Mouse (Mus musculus) testis, postnatal 14 days (tissue): ENCODE results near the gene Aldh9a1.
"Not testable (repeated sequence)": the region's sequence is repeated elsewhere in the genome, so short reads cannot be mapped to it uniquely, and the experiment has no call there.

Experiments
- DNase-seq: peaks from one replicate; pipeline ENCODE4 v3.0.0; 2021; ENCODE audit warnings: low spot score

The Aldh9a1 gene

DNA sequence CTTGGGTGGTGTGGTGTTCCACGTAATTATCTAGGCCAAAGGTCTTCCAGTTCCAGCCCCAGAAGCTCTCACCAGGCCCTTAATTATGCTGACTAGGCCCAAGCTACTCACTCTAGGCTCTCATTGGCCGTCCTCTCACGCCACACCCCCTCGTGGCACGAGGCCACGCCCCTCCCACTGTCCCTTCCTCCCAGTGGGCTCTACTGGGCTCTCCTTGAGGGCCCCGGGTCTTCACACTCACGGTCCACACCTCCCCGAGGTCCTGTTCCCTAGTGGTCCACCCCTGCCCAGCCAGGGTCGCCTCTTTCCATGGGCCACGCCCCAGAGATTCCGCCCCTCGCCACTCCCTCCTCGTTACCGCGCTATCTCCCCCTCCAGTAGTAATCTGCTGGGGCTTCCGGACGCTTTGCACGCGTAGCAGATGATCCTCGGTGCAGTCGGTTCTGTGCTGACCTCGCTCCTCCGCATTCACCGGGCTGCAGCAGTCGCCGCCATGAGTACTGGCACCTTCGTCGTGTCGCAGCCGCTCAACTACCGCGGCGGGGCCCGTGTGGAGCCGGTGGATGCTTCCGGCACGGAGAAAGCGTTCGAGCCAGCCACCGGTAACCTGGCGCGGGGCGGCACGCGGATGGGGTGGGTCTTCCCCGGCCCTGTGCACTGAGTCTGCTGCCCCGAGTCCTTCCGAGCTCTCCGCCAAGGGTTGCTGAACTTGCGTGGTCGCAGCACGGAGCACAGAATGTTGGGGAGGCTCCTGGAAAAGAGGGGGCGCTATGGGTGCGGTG, at the start of gene Aldh9a1:
Gene Aldh9a1 (plus strand): TSS at position 177 of the 782 bp plus-strand sequence.
- DNase-seq, result peak; percentile 93

DNA sequence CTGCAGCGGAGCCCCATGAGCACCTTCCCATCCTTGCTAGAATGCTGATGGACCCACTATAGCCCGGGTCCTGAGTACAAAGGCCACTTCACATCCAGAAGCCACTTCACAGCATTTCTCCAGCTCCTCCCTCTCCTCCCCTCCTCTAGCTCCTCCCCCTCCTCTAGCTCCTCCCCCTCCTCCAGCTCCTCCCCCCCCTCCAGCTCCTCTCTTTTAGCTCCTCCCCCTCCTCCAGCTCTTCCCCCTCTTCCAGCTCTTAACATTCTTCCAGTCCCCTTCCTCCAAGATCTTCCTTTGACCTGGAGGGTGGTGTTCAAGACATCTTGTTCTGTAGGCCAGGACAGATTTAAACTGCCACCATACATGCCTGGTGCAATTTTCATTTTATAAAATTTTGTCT, 49.7 kb upstream of the Aldh9a1 start:
- no peak for DNase-seq

DNA sequence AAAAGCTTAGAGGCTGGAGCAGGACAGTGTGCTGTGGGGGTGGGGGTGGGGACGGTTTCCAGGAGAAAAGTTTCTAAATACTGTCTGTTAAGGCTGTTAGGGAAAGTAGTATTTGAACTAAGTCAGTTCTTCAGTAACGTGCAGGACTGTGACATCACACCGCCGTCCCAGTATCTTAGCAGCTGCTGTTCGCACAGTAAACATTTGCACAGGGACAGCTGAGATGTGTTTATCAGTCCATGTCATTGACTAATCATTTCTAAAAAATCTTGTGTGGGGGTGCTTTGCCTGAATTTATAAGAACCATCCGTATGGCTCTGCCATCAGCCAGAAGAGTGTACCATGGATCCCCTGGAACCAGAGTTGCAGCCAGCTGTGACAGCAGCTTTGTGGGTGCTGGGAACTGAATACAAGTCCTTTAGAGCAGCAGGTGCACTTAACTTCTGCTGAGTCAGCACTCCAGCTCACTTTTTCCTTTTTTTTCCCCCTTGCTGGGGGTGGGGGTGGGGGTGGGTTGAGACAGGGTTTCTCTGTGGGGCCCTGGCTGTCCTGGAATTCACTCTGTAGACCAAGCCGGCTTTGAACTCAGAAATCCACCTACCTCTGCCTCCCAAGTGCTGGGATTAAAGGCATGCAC, 44.2 kb upstream of the Aldh9a1 start:
- DNase-seq, result no peak

DNA sequence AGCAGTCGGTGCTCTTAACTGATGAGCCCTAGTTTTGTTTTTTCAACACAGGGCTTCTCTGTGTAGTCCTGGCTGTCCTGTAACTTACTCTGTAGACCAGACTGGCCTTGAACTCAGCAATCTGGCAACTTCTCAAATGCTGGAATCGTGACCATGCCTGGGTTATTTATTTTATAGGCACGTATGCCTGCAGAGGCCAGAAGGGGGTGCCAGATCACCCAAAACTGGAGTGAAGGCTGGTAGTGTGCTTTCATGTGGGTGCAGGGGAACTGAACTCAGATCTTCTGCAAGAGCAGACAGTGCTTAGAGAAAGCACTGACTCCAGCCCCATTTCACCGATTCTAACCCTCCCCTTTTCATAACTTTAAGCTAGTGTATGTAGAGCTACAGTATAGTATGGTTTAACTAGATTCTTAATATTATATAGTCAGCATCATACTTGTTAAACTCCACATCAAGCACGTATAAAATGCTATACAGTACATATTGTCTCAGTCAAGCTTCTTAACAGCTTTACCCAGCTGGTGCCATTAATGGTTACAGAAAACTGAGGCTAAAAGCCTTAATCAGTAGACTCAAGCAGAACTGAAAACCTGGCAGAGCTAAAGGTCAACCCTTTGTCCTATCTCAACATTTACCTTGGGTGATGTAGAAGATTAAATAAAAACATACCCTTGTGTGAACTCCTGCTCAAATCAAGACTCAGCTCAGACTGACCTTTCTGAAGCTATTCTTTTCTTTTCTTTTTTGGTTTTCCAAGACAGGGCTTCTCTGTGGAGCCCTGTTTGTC, 43.1 kb upstream of the Aldh9a1 start:
- peak; percentile 44 for DNase-seq

DNA sequence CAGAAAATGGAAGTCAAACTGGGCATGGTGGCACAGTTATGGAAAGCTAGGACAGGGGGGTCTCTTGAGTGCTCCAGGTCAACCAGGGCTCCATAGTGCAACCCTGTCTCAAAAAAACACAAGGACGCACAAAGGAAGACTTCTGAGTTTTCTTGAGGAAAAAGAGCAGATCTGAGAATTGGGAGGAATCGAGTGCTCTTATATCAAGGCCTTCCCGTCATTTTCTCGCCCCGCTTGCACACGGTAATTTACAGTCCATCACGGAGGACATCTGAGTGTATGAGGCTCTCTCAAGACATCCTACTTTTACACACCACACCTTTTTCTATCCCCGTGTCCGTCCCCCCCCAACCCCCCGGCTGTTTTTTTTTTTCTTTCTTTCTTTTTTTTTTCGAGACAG, 42.1 kb upstream of the Aldh9a1 start:
- DNase-seq, result no peak

DNA sequence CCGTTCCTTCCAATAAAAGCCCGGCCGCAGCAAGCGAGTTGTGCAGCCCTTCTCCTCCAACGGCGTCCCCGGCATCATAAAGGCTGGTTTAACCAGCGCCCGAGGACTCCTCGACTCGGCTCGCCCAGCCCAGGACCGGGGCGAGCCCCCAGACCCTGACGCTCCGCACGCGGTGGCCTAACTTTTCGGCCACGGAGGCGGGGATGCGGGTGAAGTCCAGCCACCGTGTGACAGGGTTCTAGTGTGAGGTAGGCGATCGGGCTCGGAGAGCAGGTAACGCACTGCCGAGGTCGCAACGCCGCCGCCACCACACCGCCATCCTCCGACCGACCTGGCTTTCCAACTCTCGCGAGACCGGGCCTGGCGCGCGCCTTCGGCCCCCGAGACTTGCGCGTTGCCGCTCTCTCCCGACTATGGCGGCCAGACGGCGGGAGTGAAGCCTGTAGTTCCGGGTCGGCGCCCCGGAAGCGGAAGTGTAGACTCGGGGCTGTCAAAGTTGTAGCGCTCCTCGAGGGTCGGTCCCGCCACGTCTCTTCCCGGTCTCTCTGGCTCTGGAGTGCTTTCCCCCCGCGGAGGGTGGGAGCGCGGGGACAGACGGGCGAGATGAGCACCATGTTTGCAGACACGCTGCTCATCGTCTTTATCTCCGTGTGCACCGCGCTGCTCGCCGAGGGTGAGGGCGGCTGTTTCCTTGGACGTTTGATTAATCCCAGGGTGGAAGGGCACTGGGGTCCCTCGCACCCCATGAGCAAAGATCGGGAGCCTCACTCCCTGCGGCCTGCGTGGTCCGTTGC, 41.3 kb upstream of the Aldh9a1 start, which contains the start of gene Tmco1:
Gene Tmco1 (plus strand): TSS at position 118 of the 794 bp plus-strand sequence.
- DNase-seq, result peak; percentile 97

DNA sequence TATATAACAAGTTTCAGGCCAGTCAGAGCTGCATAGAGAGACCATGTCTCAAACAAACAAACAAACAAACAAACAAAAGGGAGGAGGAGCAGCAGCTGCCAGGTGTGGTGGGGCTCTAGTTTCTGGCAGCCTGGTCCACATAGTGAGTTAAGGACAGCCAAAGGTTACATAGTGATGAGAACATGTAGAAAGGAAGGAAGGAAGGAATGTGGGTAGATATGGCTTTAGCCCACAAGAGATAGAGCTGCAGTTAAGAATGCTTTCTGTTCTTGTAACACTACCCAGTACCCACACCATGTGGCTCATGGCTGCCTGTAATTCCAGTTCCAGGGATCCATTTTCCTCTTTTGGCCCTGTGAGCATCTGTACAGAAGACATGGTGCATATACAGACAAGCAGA, 37.4 kb upstream of the Aldh9a1 start:
- DNase-seq, result no peak

DNA sequence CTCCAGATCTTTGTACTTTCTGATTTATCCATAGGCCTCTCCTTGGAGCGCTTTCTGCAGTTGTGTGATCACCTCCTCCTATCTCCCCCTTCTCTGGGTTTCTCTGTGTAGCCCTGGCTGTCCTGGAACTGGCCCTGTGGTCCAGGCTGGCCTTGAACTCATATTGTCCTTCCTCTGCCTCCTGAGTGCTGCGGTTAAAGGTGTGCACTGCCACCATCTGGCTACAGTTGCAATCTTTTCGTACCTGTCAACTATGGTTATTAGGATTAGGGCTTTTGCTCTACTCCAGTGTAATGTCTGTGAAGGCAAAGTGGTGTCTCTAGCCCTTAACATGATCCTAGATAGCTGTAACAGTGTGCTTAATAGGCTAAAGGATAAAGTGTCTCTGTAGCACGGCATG, 36.6 kb upstream of the Aldh9a1 start:
- no peak for DNase-seq

DNA sequence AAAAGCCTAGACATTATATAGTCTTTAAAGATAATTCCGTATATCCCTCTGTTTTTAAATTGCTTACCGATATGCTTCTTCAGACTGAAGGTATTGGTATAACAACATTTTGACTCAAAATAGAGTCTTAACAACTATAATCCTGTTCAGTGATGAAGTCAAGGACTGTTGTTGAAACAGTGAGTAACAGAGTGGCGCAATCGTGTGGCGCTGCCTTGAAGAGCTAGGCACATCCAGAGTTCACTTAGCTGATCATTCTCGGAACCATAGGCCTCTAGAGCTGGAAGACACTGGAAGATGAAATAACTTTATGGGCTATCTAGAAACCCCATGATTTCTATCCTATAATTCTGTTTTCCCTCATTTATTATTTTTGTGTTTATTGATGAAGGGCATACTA, 28.1 kb upstream of the Aldh9a1 start:
- DNase-seq, result no peak

DNA sequence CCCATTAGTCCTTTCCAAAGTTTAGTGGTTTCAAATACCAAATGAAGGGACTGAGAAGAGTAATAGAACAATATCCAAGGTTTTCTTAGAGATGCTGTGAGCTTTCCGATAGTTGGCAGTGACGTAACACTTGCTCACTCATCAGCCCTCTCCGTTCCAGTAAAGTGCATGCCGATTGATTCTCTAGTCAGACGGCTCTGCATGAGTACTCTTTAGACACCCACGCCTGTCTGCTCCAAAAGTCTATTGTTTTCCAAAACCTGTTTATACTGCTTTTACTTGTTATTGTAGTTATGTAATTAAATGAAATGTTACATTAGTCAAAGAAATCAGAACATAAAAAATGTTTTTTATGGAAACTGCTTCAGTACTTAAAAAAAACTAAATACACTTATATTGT, 21.0 kb upstream of the Aldh9a1 start:
- no peak for DNase-seq

DNA sequence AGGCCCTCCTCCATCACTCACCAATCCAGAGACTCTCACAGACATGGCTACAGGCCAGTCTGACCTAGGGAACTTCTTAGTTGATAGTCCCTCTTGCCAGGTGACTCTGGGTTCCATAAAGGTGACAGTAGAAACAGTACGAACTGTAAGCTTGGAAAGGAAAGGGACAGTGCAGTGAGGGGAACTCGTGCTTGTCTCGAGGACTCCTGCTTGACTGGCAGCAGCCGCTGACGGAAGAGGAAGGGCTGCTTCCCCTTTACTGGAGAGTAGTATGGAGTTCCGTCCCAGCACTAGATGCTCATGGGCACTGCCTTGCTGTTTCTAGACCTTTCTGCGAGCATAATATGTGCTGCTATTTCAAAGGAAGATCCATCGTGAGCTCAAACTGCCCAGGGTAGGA, 18.7 kb upstream of the Aldh9a1 start:
- DNase-seq, result no peak

DNA sequence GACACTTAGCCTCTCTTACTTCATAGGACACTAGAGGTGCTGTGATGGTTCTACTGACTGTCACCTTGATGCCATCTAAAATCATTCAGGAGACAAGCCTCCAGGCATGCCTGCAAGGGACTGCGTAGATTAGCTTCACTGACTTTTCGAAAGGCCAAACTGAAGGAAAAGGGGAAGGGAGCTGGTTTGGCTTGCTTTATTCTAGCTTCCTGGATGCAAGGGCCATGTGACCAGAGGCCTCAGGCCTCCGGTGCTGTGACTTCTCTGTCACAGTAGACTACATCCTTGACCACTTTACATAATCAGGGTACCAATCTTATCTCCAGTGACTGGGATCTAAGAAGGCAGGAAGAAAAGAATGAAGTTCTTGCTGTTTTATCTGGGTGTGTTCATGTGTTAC, 13.4 kb upstream of the Aldh9a1 start:
- DNase-seq, result no peak

DNA sequence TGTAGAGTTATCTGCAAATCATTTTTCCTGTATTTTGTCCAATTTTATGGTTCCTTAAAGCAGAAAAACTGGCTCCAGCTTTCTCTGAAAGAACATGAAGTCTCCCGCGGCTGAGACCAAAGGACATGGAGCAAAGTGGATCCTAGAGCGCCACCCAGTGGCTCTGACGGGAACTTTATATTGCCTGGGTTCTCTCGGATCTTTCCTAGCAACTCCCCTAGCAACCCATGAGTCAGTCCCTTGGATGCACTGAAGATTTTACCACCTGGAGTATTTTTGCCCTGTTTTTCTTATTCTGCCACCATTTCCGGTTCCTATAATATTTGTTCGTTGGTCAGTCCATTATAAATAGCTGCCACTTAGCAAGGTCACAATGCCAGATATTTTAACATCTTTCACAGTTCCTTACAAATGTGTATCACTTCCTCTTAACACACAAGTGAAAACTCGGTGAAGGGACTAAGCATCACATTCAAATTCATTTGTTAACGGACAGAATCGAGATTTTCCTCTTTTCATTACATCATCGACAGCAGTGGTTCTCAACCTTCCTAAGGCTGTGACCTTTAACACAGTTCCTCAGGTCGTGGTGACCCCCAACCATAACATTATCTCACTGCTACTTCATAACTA, 12.2 kb upstream of the Aldh9a1 start:
- DNase-seq, result peak; percentile 70

DNA sequence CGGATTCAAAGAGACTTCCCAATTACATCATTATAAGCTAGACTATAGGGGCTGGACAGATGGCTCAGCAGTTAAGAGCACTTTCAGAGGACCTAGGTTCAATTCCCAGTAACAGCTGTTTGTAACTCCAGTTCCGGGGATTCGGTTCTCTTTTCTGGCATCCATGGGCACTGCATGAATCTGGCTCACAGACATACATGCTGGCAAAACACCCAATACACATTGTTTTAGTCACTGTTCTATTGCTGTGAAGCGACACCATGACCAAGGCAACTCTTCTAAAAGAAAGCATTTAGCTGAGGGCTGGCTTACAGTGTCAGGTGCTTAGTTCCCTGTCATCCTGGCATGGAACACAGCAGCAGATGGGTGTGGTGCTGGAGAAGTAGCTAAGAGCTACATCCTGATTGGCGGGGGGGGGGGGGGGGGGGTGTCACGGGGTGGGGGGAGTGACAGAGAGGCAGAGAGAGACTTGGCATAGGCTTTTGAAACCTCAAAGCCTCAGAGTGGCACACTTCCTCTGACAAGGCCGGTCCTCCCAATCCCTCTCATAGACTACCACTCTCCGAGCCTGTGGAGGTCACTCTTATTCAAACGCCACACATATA, 10.5 kb upstream of the Aldh9a1 start:
- no peak for DNase-seq

DNA sequence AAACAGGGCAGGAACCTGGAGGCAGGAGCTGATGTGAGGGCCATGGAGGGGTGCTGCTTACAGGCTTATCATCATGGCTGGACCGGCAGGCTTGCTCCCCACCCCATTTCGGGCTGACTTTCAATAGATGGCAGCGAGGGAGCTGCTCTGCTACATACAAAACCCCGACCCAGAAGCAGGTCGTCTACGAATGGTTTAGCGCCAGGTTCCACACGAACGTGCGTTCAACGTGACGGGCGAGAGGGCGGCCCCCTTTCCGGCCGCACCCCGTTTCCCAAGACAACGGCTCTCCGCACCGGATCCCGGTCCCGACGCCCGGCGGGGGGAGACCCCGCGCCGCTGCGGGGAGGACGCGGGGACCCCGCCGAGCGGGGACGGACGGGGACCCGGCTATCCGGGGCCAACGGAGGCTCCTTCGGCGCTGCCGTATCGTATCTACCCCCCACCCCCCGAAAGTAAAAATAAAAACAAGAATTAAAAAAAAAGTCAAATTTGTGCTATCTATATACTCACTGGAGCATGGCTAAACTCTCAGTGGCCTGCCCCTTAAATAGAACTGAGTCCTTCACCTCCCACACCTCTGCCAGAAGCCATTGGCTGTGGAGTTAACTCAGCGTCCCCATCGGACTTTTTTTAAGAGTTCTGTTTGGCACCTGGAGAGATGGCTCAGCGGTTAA, 9.5 kb upstream of the Aldh9a1 start:
- DNase-seq, result no peak

DNA sequence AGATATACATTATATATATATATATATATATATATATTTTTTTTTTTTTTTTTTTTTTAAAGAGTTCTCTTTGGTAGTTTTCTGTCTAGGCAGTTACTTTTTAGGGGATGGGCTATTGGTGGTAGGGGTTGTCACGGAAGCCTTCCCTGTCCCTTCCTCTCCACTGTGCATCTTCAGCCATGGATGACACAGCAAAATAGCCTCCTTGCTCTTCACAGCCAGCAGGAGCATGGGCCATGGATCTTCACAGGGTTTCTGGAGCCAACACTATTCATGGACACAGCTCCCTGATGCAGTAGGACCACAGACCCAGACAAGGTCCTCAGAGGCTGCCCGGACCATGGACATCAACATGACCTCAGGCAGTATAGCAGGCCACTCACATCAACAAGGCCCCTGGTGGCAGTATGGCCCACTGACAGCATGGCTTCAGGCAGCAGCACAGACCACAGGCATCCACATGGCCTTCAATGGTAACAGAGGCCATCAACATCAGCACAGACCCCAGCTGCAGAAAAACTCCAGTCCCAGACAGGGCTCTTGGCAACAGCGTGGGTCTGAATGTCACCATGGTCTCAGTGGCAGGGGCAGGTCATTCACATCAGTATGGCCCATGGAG, 8.8 kb upstream of the Aldh9a1 start:
- DNase-seq, result no peak

DNA sequence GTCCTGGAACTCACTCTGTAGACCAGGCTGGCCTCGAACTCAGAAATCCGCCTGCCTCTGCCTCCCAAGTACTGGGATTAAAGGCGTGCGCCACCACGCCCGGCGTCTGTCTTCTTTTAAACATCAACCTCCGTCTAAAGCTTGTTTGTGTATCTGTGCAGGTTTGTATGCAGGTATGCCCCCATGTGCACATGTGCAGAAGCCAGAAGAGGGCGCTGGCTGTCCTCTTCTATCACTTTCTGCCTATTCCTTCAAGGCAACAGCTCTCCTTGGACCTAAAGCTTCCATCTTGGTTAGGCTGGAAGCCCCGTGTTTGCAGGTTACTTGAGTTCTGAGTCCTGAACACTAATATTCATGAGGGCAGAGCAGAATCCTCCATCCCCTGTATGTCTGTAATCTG, 7.0 kb upstream of the Aldh9a1 start:
- no peak for DNase-seq

DNA sequence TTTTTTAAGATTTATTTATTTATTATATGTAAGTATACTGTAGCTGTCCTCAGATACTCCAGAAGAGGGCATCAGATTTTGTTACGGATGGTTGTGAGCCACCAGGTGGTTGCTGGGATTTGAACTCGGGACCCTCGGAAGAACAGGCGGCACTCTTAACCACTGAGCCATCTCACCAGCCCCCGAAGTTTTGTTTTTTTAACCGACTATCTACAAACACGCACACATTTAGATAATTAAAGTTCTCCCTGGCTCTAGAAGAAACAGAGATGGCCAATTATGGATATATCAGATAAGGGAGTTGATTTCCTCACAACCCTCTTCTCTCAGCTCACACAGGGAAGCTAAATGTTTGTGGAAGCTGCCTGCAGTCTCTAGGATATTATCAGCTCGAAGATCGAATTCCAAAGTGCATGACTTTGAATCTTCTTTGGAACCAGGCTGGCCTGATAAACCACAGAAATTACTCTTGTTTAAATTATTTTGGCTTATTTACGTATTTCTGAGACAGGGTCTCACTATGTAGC, 3.7 kb upstream of the Aldh9a1 start:
- not testable (repeated sequence) for DNase-seq

DNA sequence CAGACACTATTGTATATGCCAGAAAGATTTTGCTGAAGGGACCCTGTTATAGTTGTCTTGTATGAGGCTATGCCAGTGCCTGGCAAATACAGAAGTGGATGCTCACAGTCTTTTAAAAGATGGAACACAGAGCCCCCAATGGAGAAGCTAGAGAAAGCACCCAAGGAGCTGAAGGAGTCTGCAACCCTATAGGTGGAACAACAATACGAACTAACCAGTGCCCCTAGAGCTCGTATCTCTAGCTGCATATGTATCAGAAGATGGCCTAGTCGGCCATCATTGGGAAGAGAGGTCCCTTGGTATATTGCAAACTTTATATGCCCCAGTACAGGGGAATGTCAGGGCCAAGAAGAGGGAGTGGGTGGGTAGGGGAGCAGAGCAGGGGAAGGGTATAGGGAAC, 585 bp upstream of the Aldh9a1 start:
- not testable (repeated sequence) for DNase-seq
